Mouse (Mus musculus) layer of hippocampus, adult 9-10 months (tissue): ENCODE measurements at regions not wholly inside any gene's neighbourhood (a gene's known extent, or its start where the extent isn't known, plus 50 kb on each side); places are given as distances from the start of the nearest gene placed in this dataset.
A peak's percentile ranks its signal among the peaks of the same experiment; 100 is the strongest.

ENCODE experiments used
- DNase-seq: peaks from one replicate; pipeline ENCODE4 v3.0.0; 2022; ENCODE audit warnings: low spot score

GRCm38 (mm10) chr5:54178966-54179547 is 180.8 kb downstream of the Stim2 start:
- no peak for DNase-seq

GRCm38 (mm10) chr5:54180192-54180611 is 181.9 kb downstream of the Stim2 start:
- no peak for DNase-seq

- DNase-seq = no peak
Observed at GRCm38 (mm10) chr5:54180640-54181326, 182.5 kb downstream of the Stim2 start.

- no peak for DNase-seq
Observed at GRCm38 (mm10) chr5:54181327-54181863, 183.1 kb downstream of the Stim2 start.

- DNase-seq = no peak
Observed at GRCm38 (mm10) chr5:54182754-54183153, 184.5 kb downstream of the Stim2 start.

GRCm38 (mm10) chr5:54185662-54186061 is 187.4 kb downstream of the Stim2 start:
- DNase-seq = no peak

GRCm38 (mm10) chr5:54186076-54186676 is 187.9 kb downstream of the Stim2 start:
- DNase-seq = no peak

- peak; percentile 40 for DNase-seq
Observed at GRCm38 (mm10) chr5:54191688-54192087, 193.4 kb downstream of the Stim2 start.

- DNase-seq = no peak
Observed at GRCm38 (mm10) chr5:54194846-54195245, 196.5 kb downstream of the Stim2 start.

- no peak for DNase-seq
Observed at GRCm38 (mm10) chr5:54200032-54200431, 201.7 kb downstream of the Stim2 start.

GRCm38 (mm10) chr5:54200587-54200986 is 202.3 kb downstream of the Stim2 start:
- DNase-seq = no peak

- DNase-seq = no peak
Observed at GRCm38 (mm10) chr5:54211457-54211856, 213.2 kb downstream of the Stim2 start.

- no peak for DNase-seq
Observed at GRCm38 (mm10) chr5:54212038-54212589, 213.8 kb downstream of the Stim2 start.

- no peak for DNase-seq
Observed at GRCm38 (mm10) chr5:54225031-54225430, 226.7 kb downstream of the Stim2 start.

GRCm38 (mm10) chr5:54234580-54234979 is 236.3 kb downstream of the Stim2 start:
- DNase-seq = no peak

- peak; percentile 20 for DNase-seq
Observed at GRCm38 (mm10) chr5:54235226-54235625, 236.9 kb downstream of the Stim2 start.

- DNase-seq = no peak
Observed at GRCm38 (mm10) chr5:54237226-54237625, 238.9 kb downstream of the Stim2 start.

- no peak for DNase-seq
Observed at GRCm38 (mm10) chr5:54238646-54239167, 240.4 kb downstream of the Stim2 start.

- DNase-seq = no peak
Observed at GRCm38 (mm10) chr5:54239586-54239985, 241.3 kb downstream of the Stim2 start.

- DNase-seq = no peak
Observed at GRCm38 (mm10) chr5:54241169-54241917, 243.0 kb downstream of the Stim2 start.

- DNase-seq = no peak
Observed at GRCm38 (mm10) chr5:54242126-54242525, 243.8 kb downstream of the Stim2 start.

GRCm38 (mm10) chr5:54252038-54252437 is 253.7 kb downstream of the Stim2 start:
- no peak for DNase-seq
